Mouse (Mus musculus) R1 (cell line): ENCODE measurements around the gene Pjvk.
"Not testable (repeated sequence)": the region's sequence is repeated elsewhere in the genome, so short reads cannot be mapped to it uniquely, and the experiment has no call there.

ENCODE experiments used
- DNase-seq: peaks from one replicate; pipeline ENCODE4 v3.0.0-alpha.2; 2018; ENCODE audit warnings: low read depth, low spot score

Pjvk gene

GRCm38 (mm10) chr2:76647883-76648570 is at the start of gene Pjvk, which contains the start of gene Prkra:
Gene Pjvk (plus strand): TSS chr2:76648476.
Gene Prkra (minus strand): TSS chr2:76648015.
- peak; percentile 97 for DNase-seq

GRCm38 (mm10) chr2:76599214-76599613 is 49.1 kb upstream of the Pjvk start:
- DNase-seq, result no peak

DNA sequence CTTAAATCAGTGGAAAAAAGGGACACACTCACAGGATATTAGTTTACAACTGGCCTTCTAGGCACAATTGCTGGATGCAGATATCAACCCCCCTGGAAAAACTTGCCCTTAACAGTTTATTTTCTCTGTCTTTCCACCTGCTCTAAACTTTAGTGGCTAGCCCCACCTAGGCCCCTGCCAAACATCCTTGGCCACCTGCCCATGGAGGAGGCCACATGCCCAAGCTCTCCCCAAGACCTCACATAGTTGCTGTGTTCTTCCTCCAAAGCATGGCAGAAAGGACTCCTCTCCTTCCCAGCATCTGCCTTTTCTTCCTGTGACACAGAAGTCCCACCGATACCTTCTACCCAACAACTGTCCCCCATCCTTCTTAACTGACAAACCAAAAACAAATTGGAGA is 46.0 kb upstream of the Pjvk start:
- DNase-seq, result no peak

GRCm38 (mm10) chr2:76606704-76607103 is 41.6 kb upstream of the Pjvk start:
- DNase-seq, result no peak

DNA sequence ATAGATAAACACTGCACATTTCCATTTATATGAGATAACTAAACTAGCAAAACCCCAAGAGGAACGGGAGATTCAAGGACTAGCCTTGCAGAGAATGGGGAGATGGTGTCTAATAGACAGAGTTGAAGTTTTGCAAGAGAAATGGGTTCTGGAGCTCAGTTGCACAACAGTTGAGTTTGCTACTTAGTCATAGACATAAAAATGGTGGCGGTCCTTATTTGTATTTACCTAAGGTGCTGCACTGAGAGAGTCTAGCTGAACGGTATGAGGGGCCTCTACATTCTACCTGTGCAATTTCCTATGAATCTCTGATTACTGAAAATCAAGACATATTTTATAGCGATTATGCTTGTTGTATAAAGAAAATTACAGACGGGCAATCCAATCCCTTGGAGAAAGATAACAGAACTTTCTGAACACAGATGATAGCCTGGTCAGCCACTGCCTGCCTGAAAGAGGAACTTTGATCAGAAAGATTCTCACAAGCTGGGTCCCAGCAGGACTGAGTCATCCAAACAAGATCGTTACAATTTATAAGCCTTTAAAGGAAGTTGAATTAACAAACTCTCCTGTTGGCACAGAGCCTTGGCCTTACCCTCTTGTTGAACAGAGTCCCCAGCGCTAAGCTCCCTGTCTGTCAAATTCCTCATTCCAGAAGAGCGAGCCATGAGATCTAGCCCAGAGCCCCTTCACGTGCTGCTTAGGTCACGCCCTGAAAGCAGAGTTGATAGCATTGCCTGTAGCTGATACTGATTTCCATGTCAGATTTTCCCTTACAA is 37.8 kb upstream of the Pjvk start:
- no peak for DNase-seq

GRCm38 (mm10) chr2:76611996-76612395 is 36.3 kb upstream of the Pjvk start:
- DNase-seq, result no peak

DNA sequence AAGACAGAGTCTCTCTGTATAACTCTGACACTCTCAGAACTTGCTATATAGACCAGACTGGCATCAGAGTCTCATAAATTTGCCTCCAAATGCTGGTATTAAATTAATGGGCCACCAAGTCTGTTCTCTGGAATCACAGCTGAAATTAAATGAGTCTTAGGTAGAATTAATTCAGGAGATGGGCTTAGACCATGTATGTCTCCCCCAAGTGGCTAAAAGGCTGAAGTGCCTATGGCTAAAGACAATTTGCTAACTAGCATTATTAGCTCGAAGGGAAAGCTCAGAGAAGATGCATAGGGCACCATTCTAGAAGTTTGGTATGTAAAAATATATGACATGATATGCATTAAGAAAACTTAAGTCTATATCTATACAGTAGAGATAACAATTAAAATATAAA is 30.2 kb upstream of the Pjvk start:
- peak; percentile 41 for DNase-seq

GRCm38 (mm10) chr2:76620188-76620587 is 28.1 kb upstream of the Pjvk start:
- DNase-seq, result no peak

- DNase-seq, result no peak
Measured at GRCm38 (mm10) chr2:76621724-76622123, 26.6 kb upstream of the Pjvk start.

- DNase-seq, result not testable (repeated sequence)
Measured at GRCm38 (mm10) chr2:76622316-76622715, 26.0 kb upstream of the Pjvk start.

GRCm38 (mm10) chr2:76630293-76630692 is 18.0 kb upstream of the Pjvk start:
- DNase-seq, result no peak

- no peak for DNase-seq
Measured at GRCm38 (mm10) chr2:76631600-76631999, 16.7 kb upstream of the Pjvk start.

DNA sequence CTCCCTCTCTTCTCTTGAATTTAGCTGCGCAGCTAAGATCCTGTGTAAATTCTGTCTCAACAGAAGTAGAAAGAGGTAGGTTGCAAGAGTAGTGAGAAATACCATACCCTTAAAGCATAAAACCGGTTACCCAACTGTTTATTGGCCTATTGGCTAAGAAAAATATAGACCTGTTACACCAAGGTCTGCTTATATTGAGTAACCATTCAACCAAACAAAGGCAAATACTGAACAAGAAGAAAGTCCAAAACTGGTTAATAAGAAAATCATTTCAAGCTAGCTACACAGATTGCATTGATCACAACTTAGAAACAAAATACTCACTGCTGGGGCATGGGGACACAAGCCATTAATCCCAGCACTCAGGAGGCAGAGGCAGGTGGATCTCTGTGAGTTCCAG is 8.6 kb upstream of the Pjvk start:
- no peak for DNase-seq

DNA sequence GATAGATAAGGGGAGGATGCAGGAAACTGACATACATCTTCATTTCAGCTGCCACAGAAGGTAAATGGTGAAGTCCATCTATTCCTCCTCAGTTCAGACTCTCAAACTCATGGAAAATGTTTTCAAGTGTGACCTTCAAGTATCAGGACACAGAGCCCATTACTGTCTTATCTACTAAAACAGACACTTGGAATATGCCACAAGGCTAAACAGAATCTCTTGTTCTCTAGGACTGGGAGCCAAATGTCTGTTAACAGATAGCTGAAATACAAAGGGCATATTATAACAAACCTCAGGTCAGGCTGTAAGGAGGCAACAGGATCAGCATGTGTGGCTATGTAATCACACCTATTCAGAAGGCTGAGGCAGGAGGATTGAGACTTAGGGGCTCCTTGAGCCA is 4.5 kb upstream of the Pjvk start:
- no peak for DNase-seq

DNA sequence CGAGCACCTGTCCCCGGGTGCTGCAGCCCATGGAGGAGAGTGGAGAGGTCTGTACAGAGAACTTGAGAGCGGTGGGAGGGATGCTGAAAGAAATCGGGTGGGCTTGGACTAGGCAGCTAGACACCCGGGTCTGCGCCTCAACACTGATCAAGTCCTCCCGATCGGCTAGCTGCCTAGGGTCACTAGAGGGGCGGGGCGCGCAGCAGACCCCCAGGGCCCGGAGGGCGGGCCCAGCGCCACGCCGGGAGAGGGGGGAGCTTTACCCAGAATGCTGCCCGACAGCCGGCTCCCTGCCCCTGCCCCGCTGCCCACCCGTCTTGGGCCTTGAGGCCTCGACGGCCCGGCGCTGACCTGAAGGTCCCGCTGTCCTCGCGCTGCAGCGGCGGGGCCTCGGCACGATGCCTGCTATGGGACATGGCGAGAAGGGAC is 821 bp upstream of the Pjvk start:
- DNase-seq, result peak; percentile 19

DNA sequence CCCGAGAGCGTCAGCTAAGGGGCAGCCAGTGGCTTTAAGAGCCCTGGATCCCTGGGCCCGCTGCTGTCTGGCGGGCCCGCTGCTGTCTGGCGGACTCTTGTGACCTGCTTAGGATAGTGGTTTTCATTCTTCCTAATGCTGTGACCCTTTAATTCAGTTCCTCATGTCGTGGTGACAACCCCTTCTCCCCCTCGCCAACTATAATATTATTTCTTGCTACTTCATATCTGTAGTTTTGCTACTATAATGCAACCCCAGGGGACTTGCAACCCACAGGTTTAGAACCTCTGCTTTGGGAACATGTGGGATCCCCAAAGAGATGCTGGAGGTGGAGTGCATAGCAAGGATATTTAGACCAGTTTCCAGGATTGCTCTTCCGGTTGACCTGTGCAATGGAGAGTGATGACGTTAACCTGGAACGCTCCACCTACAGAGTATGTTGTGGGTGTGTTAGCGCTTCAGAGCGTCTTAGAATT is 428 bp downstream of the Pjvk start:
- DNase-seq, result peak; percentile 72

DNA sequence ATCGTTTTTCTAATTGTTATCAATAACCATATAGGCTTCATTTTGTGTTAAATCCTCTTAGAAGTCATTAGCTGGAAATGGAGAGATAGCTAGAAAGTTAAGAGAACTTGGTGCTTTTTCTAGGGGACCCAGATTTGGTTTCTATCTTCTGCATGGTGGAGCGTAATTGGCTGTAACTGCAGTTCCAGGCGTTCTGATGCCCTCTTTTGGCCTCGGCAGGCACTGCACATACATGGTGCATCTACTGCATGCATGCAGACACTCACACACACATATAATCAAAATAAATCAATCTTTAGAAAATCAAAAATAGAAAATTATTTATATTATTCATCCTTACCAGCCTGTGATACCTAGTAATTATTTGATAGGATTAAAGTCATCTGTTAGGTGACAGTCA is 4.8 kb downstream of the Pjvk start:
- peak; percentile 53 for DNase-seq

DNA sequence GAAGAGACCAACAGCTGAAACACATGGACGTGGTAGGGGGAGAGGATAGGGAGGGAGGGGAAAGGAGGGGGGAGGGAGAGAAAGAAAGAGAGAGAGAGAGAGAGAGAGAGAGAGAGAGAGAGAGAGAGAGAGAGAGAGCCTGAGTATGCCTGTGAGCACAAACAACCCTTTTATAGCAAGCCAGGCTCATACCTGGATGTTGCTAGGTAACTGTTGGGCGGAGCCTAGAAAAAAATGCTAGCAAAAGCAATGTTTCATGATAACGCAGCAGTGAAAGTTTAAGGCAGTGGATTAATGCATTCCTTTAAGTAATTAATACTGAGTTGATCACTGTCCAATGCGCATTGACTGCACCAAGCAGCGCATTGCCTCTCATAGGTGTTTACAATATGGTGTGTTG is 6.4 kb downstream of the Pjvk start:
- no peak for DNase-seq

- DNase-seq, result no peak
Measured at GRCm38 (mm10) chr2:76655444-76655843, 7.2 kb downstream of the Pjvk start.

DNA sequence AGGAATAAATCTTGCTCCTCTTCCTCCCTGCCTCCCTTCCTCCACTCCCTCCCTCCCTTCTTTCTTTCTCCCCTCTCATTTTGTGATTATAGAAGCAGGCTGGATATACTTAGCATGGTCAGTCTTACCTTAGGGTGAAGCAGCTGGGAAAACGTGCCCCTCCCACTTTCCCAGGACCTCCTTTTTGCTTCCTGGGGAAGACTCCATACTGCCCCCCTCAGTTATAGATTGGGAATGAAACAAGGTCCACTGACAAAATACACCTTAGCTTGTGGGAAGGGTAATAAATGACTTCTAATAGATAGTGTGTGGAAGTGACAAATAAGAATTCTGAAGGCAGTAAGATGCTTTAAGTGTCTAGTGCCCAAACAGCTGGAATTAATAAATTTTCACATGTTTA is 7.7 kb downstream of the Pjvk start:
- DNase-seq, result peak; percentile 68

DNA sequence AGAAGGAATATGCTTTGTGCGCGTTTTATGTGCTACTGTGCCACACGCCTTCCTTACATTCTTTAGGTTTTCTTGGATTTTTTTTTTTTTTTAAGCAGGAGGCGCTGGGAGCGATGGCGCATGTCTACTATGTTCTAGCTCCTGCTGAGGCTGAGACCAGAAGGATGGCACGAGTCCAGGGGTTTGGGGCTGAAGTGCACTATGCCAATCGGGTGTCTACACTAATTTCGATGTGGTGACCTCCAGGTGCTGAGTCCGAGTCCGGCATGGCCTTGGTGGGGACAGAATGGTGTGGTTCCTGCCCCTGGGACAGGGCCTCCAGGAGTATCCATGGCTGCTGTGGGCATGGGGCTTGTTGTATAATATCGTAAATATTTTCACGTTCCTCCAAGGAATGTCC is 10.3 kb downstream of the Pjvk start:
- DNase-seq, result no peak

GRCm38 (mm10) chr2:76659419-76659818 is 11.1 kb downstream of the Pjvk start:
- DNase-seq, result no peak

DNA sequence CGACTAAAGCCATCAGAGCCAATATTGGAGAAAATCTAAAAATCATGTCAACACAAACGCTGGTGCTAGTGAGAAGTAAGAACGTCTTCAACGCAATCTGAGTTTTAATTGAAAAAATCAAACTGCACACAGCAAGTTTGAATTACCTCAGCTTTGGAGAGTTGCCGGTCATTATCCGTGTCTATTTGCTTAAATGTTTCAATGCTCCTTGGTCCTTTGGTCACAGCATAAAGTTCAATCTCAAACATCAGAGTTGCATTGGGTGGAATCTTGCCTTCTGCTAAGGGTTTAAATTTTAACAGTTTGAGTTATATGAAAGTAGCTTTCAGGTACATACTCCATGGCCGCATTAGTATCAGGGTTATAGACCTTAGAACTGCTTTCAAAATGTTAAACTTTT is 17.3 kb downstream of the Pjvk start:
- no peak for DNase-seq
